Mouse (Mus musculus) lung, embryonic 14.5 days (tissue): ENCODE measurements around the gene Sesn3. TPM values are rescaled to one million over a fixed set of nuclear protein-coding genes. Genes with fewer than 3 reads are reported as not detected.

ENCODE experiments used
- ATAC-seq: fragments of 200-750 bp; cut with Nextera tagmentation; 2 replicates; pipeline ENCODE4 v1.8.0; 2017; ENCODE audit warnings: mild to moderate bottlenecking, moderate TSS enrichment, moderate library complexity; ENCODE audit not compliant: insufficient read depth
- DNase-seq: peaks from one replicate; pipeline ENCODE4 v3.0.0-alpha.2; 2015
- H3K27ac ChIP-seq: fragments of 300-500 bp; sonication (generic); 2 replicates; pipeline ENCODE4 v1.5.1; 2014; ENCODE audit warnings: low read depth, mild to moderate bottlenecking, moderate library complexity
- H3K27me3 ChIP-seq: fragments of 300-500 bp; sonication (generic); 2 replicates; pipeline ENCODE4 v1.6.1; 2014; ENCODE audit warnings: low read length, control low read depth; ENCODE audit not compliant: insufficient read depth
- H3K36me3 ChIP-seq: fragments of 300-500 bp; sonication (generic); 2 replicates; pipeline ENCODE4 v1.6.1; 2014; ENCODE audit warnings: control low read depth; ENCODE audit not compliant: insufficient read depth
- H3K4me1 ChIP-seq: fragments of 300-500 bp; sonication (generic); 2 replicates; pipeline ENCODE4 v1.6.1; 2014; ENCODE audit warnings: antibody characterized with exemption, control low read depth; ENCODE audit not compliant: insufficient read depth
- H3K4me2 ChIP-seq: fragments of 300-500 bp; sonication (generic); 2 replicates; pipeline ENCODE4 v1.6.1; 2014; ENCODE audit warnings: mild to moderate bottlenecking
- H3K4me3 ChIP-seq: fragments of 300-500 bp; sonication (generic); 2 replicates; pipeline ENCODE4 v1.5.1; 2014; ENCODE audit warnings: low read depth, low read length
- H3K9ac ChIP-seq: fragments of 300-500 bp; sonication (generic); 2 replicates; pipeline ENCODE4 v1.6.1; 2014
- H3K9me3 ChIP-seq: fragments of 300-500 bp; sonication (generic); 2 replicates; pipeline ENCODE4 v1.6.1; 2016; ENCODE audit warnings: low read depth, low read length, control low read depth
- CTCF ChIP-seq: IDR thresholded peaks from 2 replicates; pipeline ENCODE4 v1.5.1; 2016; ENCODE audit warnings: antibody characterized with exemption, low read depth
- WGBS: fragments of 180-500 bp; shearing (Covaris S2); extraction: QIAGEN DNeasy Blood & Tissue Kit; methylation state at CpG from one replicate; pipeline ENCODE4 v1.1.7; 2014; 5-methylcytosine and 5-hydroxymethylcytosine counted together
- polyA plus RNA-seq: library from polyadenylated mRNA; unstranded; fragments of >200 nt; fragmentation: Nextera tagmentation; extraction: Ambion mirVana; gene quantifications from 2 replicates; pipeline ENCODE4 v1.2.1, GENCODE M21; 2014

Sesn3 gene
- polyA plus RNA-seq, 1 experiment from 2014 or later: 23.5 TPM

DNA sequence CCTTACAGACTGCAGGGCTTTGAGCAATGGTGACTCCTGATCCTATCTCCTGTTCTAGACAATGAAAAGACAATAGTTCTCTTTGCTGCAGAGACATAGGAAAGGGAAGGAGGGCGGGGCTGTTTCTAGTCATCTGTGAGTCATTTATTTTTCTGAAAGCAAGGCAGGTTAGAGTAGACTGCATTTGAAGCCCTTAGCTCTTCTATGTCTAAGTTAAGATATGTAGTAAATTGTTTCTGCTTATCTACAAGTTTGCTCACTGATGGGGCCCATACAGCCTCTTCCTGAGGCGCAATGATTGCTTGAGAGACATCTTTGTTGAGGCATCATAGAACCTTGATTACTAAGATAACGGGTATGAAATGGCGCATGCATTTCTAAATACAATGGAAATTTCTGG is 93.0 kb downstream of the Sesn3 start:
- no peak for DNase-seq
- Histone ChIP-seq H3K4me2 (no peak overlapping the region), H3K27me3 (no peaks in the 10 kb centered on the region), H3K9ac (no peak overlapping the region), H3K9me3 (no peaks in the 10 kb centered on the region), H3K4me1 (no peaks in the 10 kb centered on the region), H3K4me3 (no peak overlapping the region), H3K36me3 (no peaks in the 10 kb centered on the region), H3K27ac (no peak overlapping the region)
- no peak for ATAC-seq
- WGBS: 88% methylated on average over 4 of the region's 4 CpGs
- no peak for TF ChIP-seq CTCF

DNA sequence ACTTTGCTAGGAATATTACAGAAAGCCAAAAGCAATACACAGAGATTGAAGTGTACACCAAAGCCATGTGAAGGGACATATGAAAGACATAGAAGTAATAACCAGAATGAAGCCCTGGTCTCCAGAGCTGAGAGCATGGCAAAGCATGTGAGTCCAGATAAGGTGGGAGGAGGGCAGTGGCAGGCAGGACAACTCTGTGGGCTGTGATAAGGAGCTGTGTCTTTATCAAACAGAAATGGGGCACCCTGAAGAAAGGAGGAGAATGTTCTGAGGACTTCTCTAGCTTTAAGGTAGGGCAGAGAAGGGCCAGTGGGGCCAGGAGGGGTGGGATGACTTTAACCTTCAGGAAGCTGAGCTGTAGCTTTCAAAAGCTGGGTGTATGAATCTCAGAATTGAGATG is 94.4 kb downstream of the Sesn3 start:
- ATAC-seq: no peak; the same call in 1 of the 2 replicates
- no peak for DNase-seq
- Histone ChIP-seq H3K4me3 (no peak overlapping the region), H3K27ac (no peak overlapping the region), H3K9me3 (no peaks in the 10 kb centered on the region), H3K9ac (no peak overlapping the region), H3K36me3 (no peaks in the 10 kb centered on the region), H3K27me3 (no peaks in the 10 kb centered on the region), H3K4me2 (no peak overlapping the region), H3K4me1 (no peaks in the 10 kb centered on the region)
- TF ChIP-seq CTCF: no peak

DNA sequence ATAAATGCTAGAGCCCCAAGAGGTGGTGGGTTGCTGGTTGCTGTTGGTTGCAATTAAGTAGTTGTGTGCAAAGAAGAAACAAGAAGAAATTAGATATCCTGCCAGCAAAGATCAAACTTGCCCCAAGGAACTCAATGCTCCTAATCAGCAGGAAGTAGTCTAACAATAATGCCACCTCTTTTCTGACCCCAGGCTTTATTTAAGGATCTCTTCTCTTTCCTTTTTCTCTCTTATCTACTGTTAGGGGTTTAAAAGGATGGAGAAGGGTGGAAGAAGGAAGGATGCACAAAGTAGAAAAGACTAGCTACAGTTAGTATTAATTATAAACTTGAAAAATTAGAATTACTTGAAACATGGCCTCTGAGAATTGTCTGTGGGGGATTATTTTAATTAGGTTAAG is 97.6 kb downstream of the Sesn3 start:
- no peak for ATAC-seq
- no peak for DNase-seq
- H3K27me3 ChIP-seq: no peaks in the 10 kb centered on the region
- H3K9me3 ChIP-seq: no peaks in the 10 kb centered on the region
- no peaks in the 10 kb centered on the region for H3K36me3 ChIP-seq
- no peak overlapping the region for H3K4me3 ChIP-seq
- TF ChIP-seq CTCF: no peak
- H3K27ac ChIP-seq: no peak overlapping the region
- no peak overlapping the region for H3K9ac ChIP-seq
- no peaks in the 10 kb centered on the region for H3K4me1 ChIP-seq
- H3K4me2 ChIP-seq: no peak overlapping the region

DNA sequence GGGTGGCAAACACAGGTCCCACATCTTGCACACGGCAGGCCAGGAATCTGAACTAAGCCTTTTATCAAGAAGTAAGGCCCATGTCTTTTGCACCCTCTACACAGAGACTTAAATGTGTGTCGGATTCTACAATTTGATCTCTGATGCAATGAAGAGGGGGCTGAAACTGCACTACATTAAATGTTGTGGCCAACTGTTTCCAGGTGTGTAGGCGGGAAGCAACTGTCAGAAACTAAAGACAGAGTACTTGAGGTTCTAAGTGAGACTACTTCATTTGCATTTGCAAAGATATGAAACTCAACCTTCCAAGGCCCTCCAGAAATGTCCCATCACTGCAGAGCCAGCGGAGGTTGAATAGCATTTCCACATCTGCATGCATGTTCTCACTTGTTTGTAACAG is 101.3 kb downstream of the Sesn3 start:
- Histone ChIP-seq H3K4me1 (peaks cover 11% of the 10 kb centered on the region; the same call in 1 of the 2 replicates), H3K36me3 (no peaks in the 10 kb centered on the region), H3K4me2 (no peak overlapping the region), H3K27ac (no peak overlapping the region), H3K4me3 (no peak overlapping the region), H3K9me3 (no peaks in the 10 kb centered on the region), H3K9ac (no peak overlapping the region), H3K27me3 (no peaks in the 10 kb centered on the region)
- 86% methylated on average over 4 of the region's 4 CpGs for WGBS
- DNase-seq (no peak), ATAC-seq (no peak)
- no peak for TF ChIP-seq CTCF

DNA sequence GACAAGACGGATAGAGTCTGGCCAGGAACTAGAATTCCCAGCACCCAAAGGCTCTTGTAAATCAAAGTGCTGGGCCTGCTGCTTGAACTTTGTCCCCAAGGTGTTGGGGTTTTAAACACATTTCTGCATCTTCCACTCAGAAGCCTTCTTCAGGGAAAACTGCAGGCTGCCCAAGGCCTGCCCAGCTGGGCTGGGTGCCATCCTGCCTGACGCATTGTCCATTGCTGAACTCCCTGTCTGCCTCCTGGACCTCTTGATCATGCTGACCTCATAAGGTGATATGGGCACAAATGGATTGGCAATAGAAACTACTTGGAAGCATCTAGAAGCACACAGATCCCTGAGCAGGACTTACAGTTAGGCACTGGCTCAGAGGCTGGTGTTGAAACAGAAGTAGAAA is 103.3 kb downstream of the Sesn3 start:
- WGBS: 76% methylated on average over 2 of the region's 2 CpGs
- ATAC-seq: no peak
- H3K36me3 ChIP-seq: no peaks in the 10 kb centered on the region

DNA sequence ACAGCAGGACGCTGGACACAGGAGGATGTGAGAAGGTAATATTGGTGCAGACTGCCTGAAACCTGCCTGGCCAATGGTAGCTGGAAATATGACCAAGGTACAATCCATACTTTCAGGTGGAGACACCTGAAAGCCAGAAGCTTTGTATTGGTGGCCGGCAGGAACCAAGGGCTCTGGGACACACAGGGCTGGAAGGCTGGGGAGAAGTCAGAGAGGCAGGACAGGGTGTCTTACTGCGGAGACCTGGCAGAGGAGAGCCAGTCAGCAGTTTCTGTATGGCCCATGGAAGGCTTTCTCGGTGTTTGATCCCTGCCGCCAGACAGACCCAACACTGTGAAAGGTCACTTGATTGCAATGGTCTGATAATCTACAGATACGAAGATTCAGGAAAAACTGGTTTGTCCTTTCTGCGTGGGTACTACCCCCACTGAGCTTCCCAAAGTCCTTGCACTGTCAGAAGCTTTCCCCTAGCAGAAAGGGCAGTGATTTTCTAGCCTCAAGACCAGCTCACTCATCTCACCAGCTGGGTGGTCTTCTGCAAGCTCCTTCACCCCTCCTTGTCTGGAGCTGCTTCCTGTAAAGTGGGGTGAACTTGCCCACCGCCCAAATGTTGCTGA is 105.0 kb downstream of the Sesn3 start:
- TF ChIP-seq CTCF: no peak
- H3K27me3 ChIP-seq: no peaks in the 10 kb centered on the region
- peak overlapping the region; percentile 68 for H3K4me3 ChIP-seq
- H3K4me1 ChIP-seq: peaks cover 11% of the 10 kb centered on the region; the same call in 1 of the 2 replicates
- no peaks in the 10 kb centered on the region for H3K9me3 ChIP-seq
- peak overlapping the region; percentile 99 for H3K4me2 ChIP-seq
- 13% methylated on average over 8 of the region's 8 CpGs for WGBS
- H3K9ac ChIP-seq: peak overlapping the region; percentile 75
- H3K36me3 ChIP-seq: no peaks in the 10 kb centered on the region
- peak overlapping the region; percentile 83 for H3K27ac ChIP-seq
- ATAC-seq: no peak; the same call in 1 of the 2 replicates
- DNase-seq: no peak

More for the DNA sequence above, 103.3 kb downstream of the Sesn3 start:
- no peaks in the 10 kb centered on the region for H3K9me3 ChIP-seq
- peaks cover 11% of the 10 kb centered on the region; the same call in 1 of the 2 replicates for H3K4me1 ChIP-seq
- no peak for TF ChIP-seq CTCF
- no peak overlapping the region for H3K9ac ChIP-seq
- no peak overlapping the region for H3K27ac ChIP-seq
- H3K4me3 ChIP-seq: no peak overlapping the region
- H3K4me2 ChIP-seq: no peak overlapping the region
- no peak for DNase-seq
- no peaks in the 10 kb centered on the region for H3K27me3 ChIP-seq

DNA sequence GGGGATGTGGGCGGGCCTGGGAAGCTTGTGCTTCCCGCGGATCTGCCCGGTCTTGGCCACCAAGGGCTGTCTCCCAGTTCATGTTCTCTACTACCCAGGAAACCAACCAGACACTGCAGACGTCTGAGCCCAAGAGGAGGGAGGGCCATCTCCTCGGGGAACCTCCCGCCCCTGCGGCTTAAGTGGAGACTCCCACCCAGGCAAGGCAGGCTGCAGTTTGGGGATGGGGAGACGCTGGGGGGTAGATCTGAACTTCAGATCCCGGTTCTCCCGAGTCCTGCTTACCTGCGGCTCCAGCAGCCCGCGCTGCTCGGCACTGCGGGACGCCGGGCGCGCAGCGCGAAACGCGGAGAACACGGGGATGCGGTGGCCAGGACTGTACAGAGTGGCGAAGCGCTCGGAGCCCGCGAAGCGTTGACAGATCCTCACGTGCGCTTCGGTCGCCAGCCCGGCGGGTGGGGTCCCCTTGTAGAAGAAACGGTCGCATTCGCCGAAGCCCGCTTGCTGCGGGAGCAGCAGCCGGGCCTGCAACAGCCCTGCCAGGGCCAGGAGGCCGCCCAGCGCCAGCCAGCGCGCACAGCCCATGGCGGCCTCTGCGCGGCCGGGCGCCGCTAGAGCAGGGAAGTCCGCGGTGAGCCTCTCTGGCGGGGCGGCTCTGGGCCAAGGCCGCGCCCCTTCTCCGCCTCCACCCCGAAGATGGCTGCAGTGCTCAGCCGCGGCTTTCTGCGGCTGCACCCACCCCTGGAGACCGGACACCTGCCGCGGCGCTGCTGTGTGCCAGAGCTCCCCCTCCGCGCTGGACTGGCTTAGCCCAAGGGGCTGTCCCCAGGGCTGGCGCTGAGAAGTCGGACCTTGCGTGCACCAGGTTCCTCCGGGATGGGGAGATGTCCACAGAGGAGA is 105.8 kb downstream of the Sesn3 start:
- H3K9ac ChIP-seq: peak overlapping the region; percentile 75
- H3K27ac ChIP-seq: peak overlapping the region; percentile 83
- ATAC-seq: peak; percentile 95
- under 1% methylated on average over 76 of the region's 76 CpGs for WGBS
- H3K27me3 ChIP-seq: no peaks in the 10 kb centered on the region
- H3K9me3 ChIP-seq: no peaks in the 10 kb centered on the region
- peak; percentile 90 for DNase-seq
- TF ChIP-seq CTCF: peak; percentile 30
- no peaks in the 10 kb centered on the region for H3K36me3 ChIP-seq
- H3K4me1 ChIP-seq: peaks cover 11% of the 10 kb centered on the region; the same call in 1 of the 2 replicates
- peak overlapping the region; percentile 99 for H3K4me2 ChIP-seq
- peak overlapping the region; percentile 68 for H3K4me3 ChIP-seq
